In the genomic region with DNA sequence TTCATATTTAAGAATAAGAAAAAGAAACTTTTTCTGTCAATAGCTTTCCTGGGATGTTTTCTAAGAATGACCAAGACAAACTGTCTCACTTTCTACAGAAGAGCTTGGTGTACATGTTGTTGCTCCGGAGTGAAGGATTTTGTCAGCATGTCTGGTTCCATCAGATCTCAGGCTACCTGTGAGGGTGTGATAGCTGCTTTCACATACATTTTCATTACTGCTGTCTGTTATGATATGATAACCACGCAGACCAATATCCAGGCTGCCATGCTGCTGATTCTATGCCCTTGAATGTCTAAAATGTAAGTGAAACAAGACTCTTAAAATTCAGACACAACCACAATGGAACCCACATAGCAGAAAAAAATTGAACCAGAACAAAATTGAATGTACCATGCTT, we compare ENCODE assay signal across 20 mouse cellular contexts.
DNase-seq lines count a peak whose midpoint lies in the region; ATAC-seq lines count a peak whose summit lies in the region.
"Had no signal": no experiment of that assay in that cellular context is flagged by ENCODE, and none has a peak within 500 bp of the region (broad histone marks: within the 10 kb centered on the region; RNA-seq: fewer than 3 reads in every experiment).

No protein-coding gene starts in this region.

- WGBS in liver, embryonic 12.5 days (ENCODE audit: insufficient replicate concordance): 45% methylated on average over 2 of the region's 2 CpGs
- 31% methylated on average over 2 of the region's 2 CpGs for WGBS in liver, embryonic 16.5 days (ENCODE audit: insufficient replicate concordance)
- 83% methylated on average over 2 of the region's 2 CpGs for WGBS in limb, embryonic 10.5 days

- no peaks in the 10 kb centered on the region for H3K4me1 ChIP-seq in liver, embryonic 12.5 days
- no peaks in the 10 kb centered on the region for H3K4me1 ChIP-seq in liver, embryonic 16.5 days (ENCODE audit: control insufficient read depth, low read depth, low read length)
- H3K4me1 ChIP-seq in limb, embryonic 10.5 days: no peaks in the 10 kb centered on the region
- H3K4me1 ChIP-seq: embryonic facial prominence, embryonic 12.5 days; forebrain, embryonic 13.5 days; heart, embryonic 13.5 days; intestine, embryonic 15.5 days had no signal

- 0 out of 2 replicates have a peak, but pooled peaks have one; percentile 42 for ATAC-seq in common myeloid progenitor, adult 5-6 weeks (replicated peaks; ENCODE audit: low read depth, poor library complexity, severe bottlenecking)
- peak; percentile 90 for ATAC-seq in liver, embryonic 12.5 days
- peak; percentile 92 for ATAC-seq in liver, embryonic 16.5 days (ENCODE audit: low read depth)
- ATAC-seq: forebrain, embryonic 13.5 days; forebrain, postnatal 0 days; intestine, embryonic 15.5 days had no signal

- H3K4me2 ChIP-seq in liver, embryonic 12.5 days: no peak overlapping the region
- H3K4me2 ChIP-seq in liver, embryonic 16.5 days (ENCODE audit: low read depth, low read length): no peak overlapping the region
- H3K4me2 ChIP-seq: embryonic facial prominence, embryonic 12.5 days; forebrain, embryonic 13.5 days; heart, embryonic 13.5 days; hindbrain, embryonic 14.5 days; intestine, embryonic 15.5 days had no signal

- DNase-seq in yolk sac, embryonic 10.5 days (ENCODE audit: low spot score): no peak
- DNase-seq in gastrocnemius, postnatal 14 days: no peak
- no peak for DNase-seq in limb, embryonic 10.5 days (ENCODE audit: low spot score)
- no peak for DNase-seq in right cerebral cortex, postnatal 36 days (ENCODE audit: low spot score in 2 of 2)
- DNase-seq: adrenal gland, postnatal 14 days; cerebellum, adult 2 months; cerebellum, postnatal 10 days; forebrain, postnatal 0 days; gastrocnemius, adult 2 months; gastrocnemius, postnatal 36 days; heart, adult 11 months; heart, postnatal 4 days had no signal

- no peak overlapping the region for H3K4me3 ChIP-seq in liver, embryonic 12.5 days
- no peak overlapping the region for H3K4me3 ChIP-seq in liver, embryonic 16.5 days (ENCODE audit: low read depth, low read length)
- H3K4me3 ChIP-seq in limb, embryonic 10.5 days: no peak overlapping the region
- H3K4me3 ChIP-seq: embryonic facial prominence, embryonic 12.5 days; forebrain, embryonic 13.5 days; gastrocnemius, adult 2 months; heart, embryonic 13.5 days; intestine, embryonic 15.5 days had no signal

- no peaks in the 10 kb centered on the region for H3K9me3 ChIP-seq in liver, embryonic 12.5 days (replicated peaks)
- H3K9me3 ChIP-seq in liver, embryonic 16.5 days (replicated peaks; ENCODE audit: control insufficient read depth, low read length): no peaks in the 10 kb centered on the region
- no peaks in the 10 kb centered on the region for H3K9me3 ChIP-seq in limb, embryonic 10.5 days (replicated peaks)
- H3K9me3 ChIP-seq: embryonic facial prominence, embryonic 12.5 days; forebrain, embryonic 13.5 days; heart, embryonic 13.5 days; intestine, embryonic 15.5 days had no signal

- no peaks in the 10 kb centered on the region for H3K36me3 ChIP-seq in liver, embryonic 12.5 days
- no peaks in the 10 kb centered on the region for H3K36me3 ChIP-seq in liver, embryonic 16.5 days (ENCODE audit: control insufficient read depth, insufficient read depth)
- H3K36me3 ChIP-seq in limb, embryonic 10.5 days: no peaks in the 10 kb centered on the region
- H3K36me3 ChIP-seq: embryonic facial prominence, embryonic 12.5 days; heart, embryonic 13.5 days; intestine, embryonic 15.5 days had no signal

- H3K9ac ChIP-seq in liver, embryonic 12.5 days: no peak overlapping the region
- H3K9ac ChIP-seq in liver, embryonic 16.5 days (ENCODE audit: low read depth, low read length): no peak overlapping the region
- H3K9ac ChIP-seq: embryonic facial prominence, embryonic 12.5 days; forebrain, embryonic 13.5 days; forebrain, postnatal 0 days; heart, embryonic 13.5 days; hindbrain, embryonic 14.5 days; intestine, embryonic 15.5 days had no signal

- intact Hi-C loops in gastrocnemius, postnatal 14 days (cut with DNase I; ENCODE audit: low total_unique reads): no loop called here

- H3K27me3 ChIP-seq in liver, embryonic 12.5 days (replicated peaks): no peaks in the 10 kb centered on the region
- no peaks in the 10 kb centered on the region for H3K27me3 ChIP-seq in liver, embryonic 16.5 days (ENCODE audit: control insufficient read depth, insufficient read depth, low read depth, low read length)
- no peaks in the 10 kb centered on the region for H3K27me3 ChIP-seq in limb, embryonic 10.5 days (ENCODE audit: low read depth, poor library complexity, severe bottlenecking)
- H3K27me3 ChIP-seq: embryonic facial prominence, embryonic 12.5 days; forebrain, embryonic 13.5 days; heart, embryonic 13.5 days; intestine, embryonic 15.5 days had no signal

- H3K27ac ChIP-seq in liver, embryonic 12.5 days: no peak overlapping the region
- H3K27ac ChIP-seq in liver, embryonic 16.5 days (ENCODE audit: low read length): no peak overlapping the region
- H3K27ac ChIP-seq in limb, embryonic 10.5 days: no peak overlapping the region
- H3K27ac ChIP-seq: embryonic facial prominence, embryonic 12.5 days; forebrain, embryonic 13.5 days; gastrocnemius, adult 2 months; heart, embryonic 13.5 days; hindbrain, embryonic 14.5 days; intestine, embryonic 15.5 days had no signal

Comparison
In these comparisons a context has a peak if more than half of its experiments do, and no peak if none do; other contexts are left out.
1. ATAC-seq: peak in every context shown above with its lines; median percentile 92 in liver, embryonic 16.5 days; 90 in liver, embryonic 12.5 days; 42 in common myeloid progenitor, adult 5-6 weeks.